Mouse (Mus musculus): ENCODE results near the gene Swsap1. TPM values are rescaled to one million over a fixed set of nuclear protein-coding genes. Genes with fewer than 3 reads are reported as not detected.

Swsap1 gene
- polyA plus RNA-seq, 1 experiment from 2014 or later, result 10.1 TPM

DNA sequence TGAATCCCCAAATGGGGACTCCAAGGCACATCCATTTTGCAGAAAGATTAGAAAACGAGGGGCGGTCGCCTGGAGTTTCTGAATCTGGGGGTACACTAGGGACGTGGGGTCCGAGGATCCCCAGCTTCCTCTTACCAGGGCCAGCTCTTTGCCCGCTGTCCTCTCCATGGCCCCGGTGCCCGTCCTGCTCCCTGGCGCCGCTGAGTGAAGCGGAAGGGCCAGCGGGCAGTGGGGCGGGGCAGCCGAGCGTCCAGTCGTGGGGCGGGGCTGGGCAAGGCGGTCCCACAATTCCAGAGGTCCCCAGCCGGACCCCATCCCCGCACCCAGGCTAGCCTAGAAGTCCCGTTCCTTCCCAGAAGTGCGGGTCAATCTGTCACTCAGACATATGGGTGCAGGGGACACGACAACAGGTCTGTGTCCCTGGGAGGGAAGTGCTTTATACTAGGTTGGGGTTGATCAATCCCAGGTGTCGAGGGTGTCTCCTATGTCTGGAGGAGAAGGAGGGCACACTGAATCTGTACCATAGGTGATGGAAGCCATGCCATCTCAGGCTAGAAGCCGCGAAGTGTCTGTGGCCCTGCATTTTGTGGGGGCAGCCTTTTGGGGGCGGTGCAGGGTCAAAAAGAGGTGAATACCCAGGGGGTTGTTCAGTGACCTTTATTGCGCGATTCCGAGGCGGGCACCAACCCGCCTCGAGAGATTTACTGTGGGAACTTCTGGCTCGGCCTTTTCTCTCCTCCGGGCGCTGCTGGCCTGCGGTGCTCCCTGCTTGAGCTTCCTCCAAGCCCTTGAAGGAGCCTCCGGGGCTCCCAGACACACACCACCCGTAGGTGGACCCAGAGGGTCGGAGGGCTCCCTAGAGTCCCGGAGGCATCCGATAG, 33.9 kb downstream of the Swsap1 start, which contains the start of gene Rgl3:
Gene Rgl3, minus strand, starts transcription at position 217 of the 881 bp plus-strand sequence.
- Histone ChIP-seq H3K9me3 (ENCODE audit: control insufficient read depth, low read length) (no peaks in the 10 kb centered on the region), H3K4me1 (ENCODE audit: control insufficient read depth, insufficient read depth, low read length) (peaks cover 14% of the 10 kb centered on the region), H3K9ac (replicated peaks; ENCODE audit: low read depth, low read length) (0 out of 2 replicates have a peak within 1 kb of the TSS, but pooled peaks have one; percentile 21), H3K4me2 (ENCODE audit: low read depth, low read length) (peak within 1 kb of the TSS; percentile 51), H3K27me3 (ENCODE audit: control insufficient read depth, insufficient read depth, low read length) (peaks cover 28% of the 10 kb centered on the region), H3K27ac (ENCODE audit: low read depth, low read length) (no peak within 1 kb of the TSS), H3K4me3 (ENCODE audit: low read depth, low read length) (peak within 1 kb of the TSS; percentile 27), H3K36me3 (ENCODE audit: control insufficient read depth, insufficient read depth, low read length) (no peaks in the 10 kb centered on the region)
- peak; percentile 41; the same call in 1 of the 2 replicates for ATAC-seq (ENCODE audit: low read depth)
- under 1% methylated on average over 42 of the region's 42 CpGs for WGBS

GRCm38 (mm10) chr9:21992227-21992626, 36.7 kb downstream of the Swsap1 start:
- H3K4me2 ChIP-seq (ENCODE audit: low read depth, low read length), result no peak overlapping the region
- no peaks in the 10 kb centered on the region for H3K36me3 ChIP-seq (ENCODE audit: control insufficient read depth, insufficient read depth, low read length)
- H3K9ac ChIP-seq (replicated peaks; ENCODE audit: low read depth, low read length), result no peak overlapping the region
- ATAC-seq (ENCODE audit: low read depth), result no peak
- H3K4me1 ChIP-seq (ENCODE audit: control insufficient read depth, insufficient read depth, low read length), result peaks cover 14% of the 10 kb centered on the region
- 79% methylated on average over 4 of the region's 4 CpGs for WGBS
- peaks cover 26% of the 10 kb centered on the region for H3K27me3 ChIP-seq (ENCODE audit: control insufficient read depth, insufficient read depth, low read length)
- no peak overlapping the region for H3K27ac ChIP-seq (ENCODE audit: low read depth, low read length)
- no peak overlapping the region for H3K4me3 ChIP-seq (ENCODE audit: low read depth, low read length)
- no peaks in the 10 kb centered on the region for H3K9me3 ChIP-seq (ENCODE audit: control insufficient read depth, low read length)

GRCm38 (mm10) chr9:21996178-21996867, 40.8 kb downstream of the Swsap1 start:
- 87% methylated on average over 3 of the region's 3 CpGs for WGBS
- Histone ChIP-seq H3K27me3 (ENCODE audit: control insufficient read depth, insufficient read depth, low read length) (peaks cover 2% of the 10 kb centered on the region), H3K27ac (ENCODE audit: low read depth, low read length) (no peak overlapping the region), H3K4me3 (ENCODE audit: low read depth, low read length) (no peak overlapping the region), H3K9me3 (ENCODE audit: control insufficient read depth, low read length) (no peaks in the 10 kb centered on the region), H3K9ac (replicated peaks; ENCODE audit: low read depth, low read length) (no peak overlapping the region), H3K36me3 (ENCODE audit: control insufficient read depth, insufficient read depth, low read length) (no peaks in the 10 kb centered on the region), H3K4me1 (ENCODE audit: control insufficient read depth, insufficient read depth, low read length) (no peaks in the 10 kb centered on the region), H3K4me2 (ENCODE audit: low read depth, low read length) (no peak overlapping the region)
- ATAC-seq (ENCODE audit: low read depth), result no peak

DNA sequence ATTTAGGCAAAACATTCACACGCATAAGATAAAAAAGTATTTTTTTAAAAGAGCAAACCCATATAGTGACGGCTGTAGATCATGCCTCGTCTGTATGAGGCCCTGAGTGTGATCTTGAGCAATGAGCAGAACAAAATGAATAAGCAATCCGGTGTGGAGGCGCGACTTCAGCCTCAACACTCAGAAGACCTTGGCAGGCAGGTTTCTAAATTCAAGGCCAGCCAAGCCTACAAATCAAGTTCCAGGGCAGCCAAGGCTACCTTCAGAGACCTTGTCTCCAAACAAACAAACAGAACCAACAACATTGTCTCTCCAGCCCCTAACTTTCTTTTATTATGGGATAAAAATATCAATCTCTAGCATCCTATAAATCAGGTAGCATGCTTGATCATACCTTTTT, 44.7 kb downstream of the Swsap1 start:
- no peaks in the 10 kb centered on the region for H3K27me3 ChIP-seq (ENCODE audit: control insufficient read depth, insufficient read depth, low read length)
- no peak overlapping the region for H3K9ac ChIP-seq (replicated peaks; ENCODE audit: low read depth, low read length)
- ATAC-seq (ENCODE audit: low read depth), result no peak
- peaks cover 21% of the 10 kb centered on the region for H3K4me1 ChIP-seq (ENCODE audit: control insufficient read depth, insufficient read depth, low read length)
- 0 out of 2 replicates have a peak, but pooled peaks cover 5% of the 10 kb centered on the region for H3K36me3 ChIP-seq (ENCODE audit: control insufficient read depth, insufficient read depth, low read length)
- H3K4me2 ChIP-seq (ENCODE audit: low read depth, low read length), result no peak overlapping the region
- no peak overlapping the region for H3K4me3 ChIP-seq (ENCODE audit: low read depth, low read length)
- no peak overlapping the region for H3K27ac ChIP-seq (ENCODE audit: low read depth, low read length)
- WGBS, result 91% methylated on average over 6 of the region's 6 CpGs
- no peaks in the 10 kb centered on the region for H3K9me3 ChIP-seq (ENCODE audit: control insufficient read depth, low read length)

DNA sequence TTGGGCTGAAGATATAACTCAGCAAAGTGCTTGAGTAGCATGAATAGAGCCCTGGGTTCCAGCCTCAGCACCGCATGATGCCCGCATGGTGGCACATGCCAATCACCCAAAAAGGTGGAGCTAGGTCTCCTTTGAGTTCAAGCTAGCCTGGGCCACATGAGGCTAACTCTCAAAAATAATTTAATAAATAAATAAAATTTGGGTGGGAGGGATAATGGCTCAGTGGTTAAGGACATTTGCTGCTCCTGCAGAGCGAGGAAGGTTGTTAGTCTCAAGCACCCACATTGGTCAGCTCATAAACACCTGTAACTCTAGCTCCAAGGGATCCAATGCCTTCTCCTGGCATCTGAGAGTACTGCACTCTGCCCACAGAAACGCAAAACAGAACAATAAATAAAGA, 46.1 kb downstream of the Swsap1 start:
- peaks cover 21% of the 10 kb centered on the region for H3K4me1 ChIP-seq (ENCODE audit: control insufficient read depth, insufficient read depth, low read length)
- H3K4me2 ChIP-seq (ENCODE audit: low read depth, low read length), result peak overlapping the region; percentile 57
- no peaks in the 10 kb centered on the region for H3K9me3 ChIP-seq (ENCODE audit: control insufficient read depth, low read length)
- no peak overlapping the region for H3K9ac ChIP-seq (replicated peaks; ENCODE audit: low read depth, low read length)
- no peak overlapping the region for H3K4me3 ChIP-seq (ENCODE audit: low read depth, low read length)
- WGBS, result 86% methylated on average over 4 of the region's 4 CpGs
- ATAC-seq (ENCODE audit: low read depth), result no peak
- H3K36me3 ChIP-seq (ENCODE audit: control insufficient read depth, insufficient read depth, low read length), result peaks cover 10% of the 10 kb centered on the region; the same call in 1 of the 2 replicates
- no peaks in the 10 kb centered on the region for H3K27me3 ChIP-seq (ENCODE audit: control insufficient read depth, insufficient read depth, low read length)
- H3K27ac ChIP-seq (ENCODE audit: low read depth, low read length), result no peak overlapping the region

DNA sequence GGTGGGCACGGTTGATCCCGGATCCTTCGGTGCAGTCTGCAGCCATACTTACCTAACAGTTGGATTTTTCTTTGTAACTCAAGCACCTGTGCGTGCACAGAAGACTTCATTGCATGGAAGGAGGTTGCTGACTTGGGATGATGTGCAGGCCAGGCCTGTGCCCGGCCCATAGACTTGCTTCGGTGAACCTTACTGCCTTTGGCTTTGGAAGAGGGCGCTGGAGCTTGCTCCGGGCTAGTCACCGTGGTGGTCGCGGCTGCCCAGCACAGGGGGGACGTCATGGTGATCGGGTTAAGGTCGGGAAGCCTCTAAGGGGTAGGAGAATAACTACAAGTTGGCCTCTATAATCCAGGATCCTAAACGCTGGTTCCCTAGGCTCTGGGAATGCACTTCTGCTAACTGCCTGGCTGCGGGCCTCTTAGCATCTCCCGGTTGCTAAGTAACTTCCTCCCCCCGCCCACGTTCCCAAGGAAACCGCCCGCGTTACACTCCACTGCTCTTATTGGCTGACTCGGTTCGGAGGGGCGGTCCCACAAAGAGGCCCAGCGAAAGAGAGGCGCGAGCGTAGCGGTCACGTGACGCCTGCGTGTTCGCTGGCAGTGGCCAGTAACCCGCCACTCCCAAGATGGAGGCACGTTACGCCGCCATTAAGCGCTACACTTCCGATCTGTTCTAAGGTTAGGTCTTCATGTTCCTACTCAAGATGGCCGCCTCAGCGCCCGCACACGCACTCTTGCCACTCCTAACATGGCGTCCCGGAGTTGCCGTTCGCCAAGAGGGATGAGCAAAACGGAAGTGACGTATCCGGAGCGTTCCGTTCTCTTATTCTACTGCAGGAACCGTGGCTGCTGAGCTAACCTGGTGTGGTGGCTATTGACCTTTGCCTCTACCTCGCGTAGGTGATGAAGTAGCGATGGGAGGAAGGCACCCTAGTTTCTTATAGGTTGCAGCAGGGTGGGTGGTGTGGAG, 46.9 kb downstream of the Swsap1 start, which contains the start of the genes Ccdc151 and Prkcsh:
Gene Ccdc151, minus strand, starts transcription at position 441 of the 969 bp plus-strand sequence.
Gene Prkcsh, plus strand, starts transcription at position 613 of the 969 bp plus-strand sequence.
- WGBS, result 5% methylated on average over 56 of the region's 57 CpGs
- peak; percentile 99 for ATAC-seq (ENCODE audit: low read depth)
- Histone ChIP-seq H3K9me3 (ENCODE audit: control insufficient read depth, low read length) (no peaks in the 10 kb centered on the region), H3K4me1 (ENCODE audit: control insufficient read depth, insufficient read depth, low read length) (peaks cover 21% of the 10 kb centered on the region), H3K4me3 (ENCODE audit: low read depth, low read length) (peak within 1 kb of the TSS; percentile 62), H3K27me3 (ENCODE audit: control insufficient read depth, insufficient read depth, low read length) (no peaks in the 10 kb centered on the region), H3K9ac (replicated peaks; ENCODE audit: low read depth, low read length) (peak within 1 kb of the TSS; percentile 60), H3K4me2 (ENCODE audit: low read depth, low read length) (peak within 1 kb of the TSS; percentile 74), H3K27ac (ENCODE audit: low read depth, low read length) (peak within 1 kb of the TSS; percentile 73), H3K36me3 (ENCODE audit: control insufficient read depth, insufficient read depth, low read length) (peaks cover 11% of the 10 kb centered on the region; the same call in 1 of the 2 replicates)

DNA sequence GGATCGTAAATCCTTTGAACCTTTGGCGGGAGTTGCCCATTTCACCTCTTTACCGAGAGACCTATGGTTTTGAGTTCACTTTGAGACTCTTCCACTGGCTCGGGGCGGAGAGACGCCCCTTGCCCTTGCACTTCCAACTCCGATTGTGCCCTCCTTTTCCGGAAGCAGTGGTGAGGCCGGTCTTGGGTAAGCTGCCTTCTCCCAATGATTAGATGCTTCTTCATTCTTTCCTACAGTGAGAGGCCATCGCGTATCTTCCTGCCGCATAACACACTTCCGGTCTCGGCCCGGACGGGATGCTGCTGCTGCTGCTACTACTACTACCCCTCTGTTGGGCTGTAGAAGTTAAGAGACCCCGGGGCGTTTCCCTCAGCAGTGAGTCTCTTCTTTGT, 47.6 kb downstream of the Swsap1 start:
- H3K4me2 ChIP-seq (ENCODE audit: low read depth, low read length), result peak overlapping the region; percentile 74
- H3K27ac ChIP-seq (ENCODE audit: low read depth, low read length), result peak overlapping the region; percentile 66
- H3K27me3 ChIP-seq (ENCODE audit: control insufficient read depth, insufficient read depth, low read length), result no peaks in the 10 kb centered on the region
- peak overlapping the region; percentile 60 for H3K9ac ChIP-seq (replicated peaks; ENCODE audit: low read depth, low read length)
- H3K9me3 ChIP-seq (ENCODE audit: control insufficient read depth, low read length), result no peaks in the 10 kb centered on the region
- peaks cover 21% of the 10 kb centered on the region for H3K4me1 ChIP-seq (ENCODE audit: control insufficient read depth, insufficient read depth, low read length)
- under 1% methylated on average over 18 of the region's 18 CpGs for WGBS
- peak; percentile 26 for ATAC-seq (ENCODE audit: low read depth)
- H3K36me3 ChIP-seq (ENCODE audit: control insufficient read depth, insufficient read depth, low read length), result peaks cover 18% of the 10 kb centered on the region
- H3K4me3 ChIP-seq (ENCODE audit: low read depth, low read length), result peak overlapping the region; percentile 62

- Histone ChIP-seq H3K27ac (ENCODE audit: low read depth, low read length) (no peak overlapping the region), H3K4me1 (ENCODE audit: control insufficient read depth, insufficient read depth, low read length) (peaks cover 21% of the 10 kb centered on the region), H3K9me3 (ENCODE audit: control insufficient read depth, low read length) (no peaks in the 10 kb centered on the region), H3K27me3 (ENCODE audit: control insufficient read depth, insufficient read depth, low read length) (no peaks in the 10 kb centered on the region), H3K4me3 (ENCODE audit: low read depth, low read length) (no peak overlapping the region), H3K36me3 (ENCODE audit: control insufficient read depth, insufficient read depth, low read length) (peaks cover 26% of the 10 kb centered on the region), H3K4me2 (ENCODE audit: low read depth, low read length) (peak overlapping the region; percentile 74; the same call in 1 of the 2 replicates), H3K9ac (replicated peaks; ENCODE audit: low read depth, low read length) (no peak overlapping the region)
- no peak for ATAC-seq (ENCODE audit: low read depth)
- WGBS, result 91% methylated on average over 12 of the region's 12 CpGs
Measured at GRCm38 (mm10) chr9:22004546-22004945, 49.0 kb downstream of the Swsap1 start.

All from neural tube, embryonic 14.5 days (tissue).